ENCODE assay signal across 9 mouse cellular contexts in genomic region chr6:136172172-136172651, GRCm38 (mm10). TPM values are rescaled to one million over a fixed set of nuclear protein-coding genes. Genes with fewer than 3 reads are reported as not detected.
DNase-seq lines count a peak whose midpoint lies in the region; ATAC-seq lines count a peak whose summit lies in the region.
"Had no signal": no experiment of that assay in that cellular context is flagged by ENCODE, and none has a peak within 500 bp of the region (broad histone marks: within the 10 kb centered on the region; RNA-seq: fewer than 3 reads in every experiment).

No protein-coding gene starts in this region.

- H3K27ac ChIP-seq in kidney, embryonic 15.5 days = no peak overlapping the region
- H3K27ac ChIP-seq in neural tube, embryonic 13.5 days (replicated peaks) = peak overlapping the region; percentile 88

- H3K4me3 ChIP-seq in kidney, embryonic 15.5 days (replicated peaks) = peak overlapping the region; percentile 51
- peak overlapping the region; percentile 57 for H3K4me3 ChIP-seq in neural tube, embryonic 13.5 days
- H3K4me3 ChIP-seq: myocyte had no signal

- peaks cover 20% of the 10 kb centered on the region for H3K4me1 ChIP-seq in kidney, embryonic 15.5 days
- peaks cover 33% of the 10 kb centered on the region for H3K4me1 ChIP-seq in neural tube, embryonic 13.5 days (replicated peaks)

- no peaks in the 10 kb centered on the region for H3K9me3 ChIP-seq in kidney, embryonic 15.5 days (replicated peaks)
- H3K9me3 ChIP-seq in neural tube, embryonic 13.5 days = no peaks in the 10 kb centered on the region

- H3K9ac ChIP-seq in kidney, embryonic 15.5 days = no peak overlapping the region
- peak overlapping the region; percentile 78 for H3K9ac ChIP-seq in neural tube, embryonic 13.5 days

- ATAC-seq in kidney, embryonic 15.5 days (replicated peaks; ENCODE audit: low FRiP score) = peak; percentile 65; the same call in 1 of the 2 replicates
- ATAC-seq in neural tube, embryonic 13.5 days (ENCODE audit: low read depth) = peak; percentile 82
- ATAC-seq in megakaryocyte-erythroid progenitor cell, adult 5-6 weeks (replicated peaks; ENCODE audit: low FRiP score, low TSS enrichment, poor library complexity, severe bottlenecking) = no peak

- peaks cover 48% of the 10 kb centered on the region for H3K27me3 ChIP-seq in kidney, embryonic 15.5 days
- peaks cover 24% of the 10 kb centered on the region for H3K27me3 ChIP-seq in neural tube, embryonic 13.5 days

- peak overlapping the region; percentile 92 for H3K4me2 ChIP-seq in kidney, embryonic 15.5 days
- H3K4me2 ChIP-seq in neural tube, embryonic 13.5 days = peak overlapping the region; percentile 76

- WGBS in kidney, embryonic 15.5 days = under 1% methylated on average over 39 of the region's 43 CpGs
- WGBS in neural tube, embryonic 13.5 days = 1% methylated on average over 43 of the region's 43 CpGs

- no peak for DNase-seq in kidney, adult 11 months
- DNase-seq in cerebellum, postnatal 25 days = peak; percentile 47 to 62
- peak; percentile 56 to 67 for DNase-seq in frontal cortex, postnatal 25 days (ENCODE audit: low spot score in 2 of 2)
- DNase-seq in left cerebral cortex, adult 9 months (ENCODE audit: low spot score in 2 of 2) = peak; percentile 61 to 81
- no peak for DNase-seq in adrenal gland, postnatal 14 days

- H3K36me3 ChIP-seq in kidney, embryonic 15.5 days = no peaks in the 10 kb centered on the region
- H3K36me3 ChIP-seq in neural tube, embryonic 13.5 days = no peaks in the 10 kb centered on the region

RNA-seq across cellular contexts. Expression of gene Grin2b, which starts 1.1 kb away (rescaled TPM):
- 0.08 and 1.4 TPM in 2 replicates for polyA plus RNA-seq in kidney, embryonic 15.5 days (2015; fragmentation: Nextera tagmentation; extraction: Ambion mirVana)
- polyA plus RNA-seq in neural tube, embryonic 13.5 days (2015; fragmentation: Nextera tagmentation; extraction: Ambion mirVana) = 27.8 and 32.6 TPM in 2 replicates
- not detected in 2 replicates for total RNA-seq in megakaryocyte-erythroid progenitor cell, adult 5-6 weeks (2014; fragmentation: Nextera tagmentation)
- total RNA-seq in megakaryocyte-erythroid progenitor cell, adult 5-6 weeks (2017) = not detected in 2 replicates
- 0.11 and 0.15 TPM in 2 replicates for total RNA-seq in adrenal gland, postnatal 14 days (2021)
- polyA plus RNA-seq: myocyte had no signal

Comparison
In these comparisons a context has a peak if more than half of its experiments do, and no peak if none do; other contexts are left out.
1. DNase-seq: peak in cerebellum, postnatal 25 days (2 of 2), frontal cortex, postnatal 25 days (2 of 2) and left cerebral cortex, adult 9 months (2 of 2); none in kidney, adult 11 months (single experiment) and adrenal gland, postnatal 14 days (single experiment).